Mouse (Mus musculus): ENCODE results near the gene Trim68.
"Not testable (repeated sequence)": the region's sequence is repeated elsewhere in the genome, so short reads cannot be mapped to it uniquely, and the experiment has no call there.

Gene Trim68

DNA sequence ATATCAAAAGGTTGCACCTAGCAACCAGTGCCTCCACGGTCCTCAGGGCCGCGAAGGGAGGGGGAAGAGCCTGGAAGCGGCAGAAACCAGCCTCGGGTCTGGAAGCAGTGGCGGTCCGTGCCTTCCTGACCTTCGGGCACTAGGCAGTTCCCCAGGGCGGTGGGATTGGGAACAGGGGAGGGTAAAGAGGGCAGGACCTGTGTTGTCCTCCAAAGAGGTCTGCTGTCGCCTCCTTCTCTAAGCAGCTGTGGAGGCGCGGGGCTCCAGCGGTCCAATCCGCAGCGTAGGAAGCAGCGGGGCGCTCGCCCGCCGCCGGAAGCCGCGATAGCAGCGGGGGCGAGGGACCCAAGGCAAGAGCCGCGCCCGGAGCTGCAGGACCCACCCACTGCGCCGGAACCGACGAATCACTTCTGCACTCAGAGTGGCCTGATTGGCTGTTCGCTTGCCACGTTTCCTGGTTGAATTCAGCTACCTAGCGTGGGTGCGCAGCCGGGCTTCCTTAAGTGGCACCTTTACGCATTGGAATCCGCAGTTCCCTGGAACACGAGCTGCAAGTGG is at the start of gene Trim68:
Gene Trim68 (minus strand): TSS at position 384 of the 558 bp plus-strand sequence.
- peak; percentile 59 to 67 for DNase-seq

DNA sequence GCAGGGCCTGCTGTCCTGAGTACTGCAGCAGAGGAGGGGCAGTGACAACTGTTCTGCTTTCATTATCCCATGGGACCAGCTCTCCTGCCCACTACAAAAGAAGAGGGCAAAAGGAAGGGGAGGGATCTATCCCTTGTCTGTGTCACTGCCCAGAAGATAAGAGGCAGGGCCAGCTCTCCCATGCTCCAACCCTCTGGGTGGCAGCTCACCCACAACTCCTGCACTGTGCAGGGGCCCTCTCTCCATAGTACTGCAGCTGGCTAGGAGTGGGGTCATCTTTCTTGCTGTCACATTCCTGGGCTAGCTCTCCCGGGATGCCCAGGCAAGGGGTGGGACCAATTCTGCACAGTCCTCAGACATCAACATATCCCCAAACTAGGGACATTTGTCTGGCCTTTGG is 46.7 kb upstream of the Trim68 start:
- no peak for DNase-seq

DNA sequence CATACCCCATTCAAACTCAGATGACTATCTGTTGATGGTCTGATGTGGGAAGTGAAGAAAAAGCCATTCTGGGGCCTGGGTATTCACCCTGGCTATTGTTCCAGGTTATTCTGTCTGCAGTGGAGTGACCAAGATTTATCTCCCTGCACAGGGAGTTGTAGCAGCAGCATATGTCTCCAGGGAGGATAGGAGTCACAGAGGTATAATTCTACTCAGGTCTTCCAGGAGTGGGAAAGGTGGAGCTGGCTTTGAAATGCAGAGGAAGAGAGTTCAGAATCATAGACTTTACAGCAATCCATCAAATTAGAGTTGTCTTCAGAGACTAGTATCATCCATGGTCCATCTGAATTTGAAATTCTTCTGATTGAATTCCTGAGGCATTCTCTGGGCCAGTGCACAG is 40.3 kb upstream of the Trim68 start, which contains the start of gene Olfr559:
Gene Olfr559 (minus strand): TSS at position 101 of the 400 bp plus-strand sequence.
- no peak for DNase-seq

DNA sequence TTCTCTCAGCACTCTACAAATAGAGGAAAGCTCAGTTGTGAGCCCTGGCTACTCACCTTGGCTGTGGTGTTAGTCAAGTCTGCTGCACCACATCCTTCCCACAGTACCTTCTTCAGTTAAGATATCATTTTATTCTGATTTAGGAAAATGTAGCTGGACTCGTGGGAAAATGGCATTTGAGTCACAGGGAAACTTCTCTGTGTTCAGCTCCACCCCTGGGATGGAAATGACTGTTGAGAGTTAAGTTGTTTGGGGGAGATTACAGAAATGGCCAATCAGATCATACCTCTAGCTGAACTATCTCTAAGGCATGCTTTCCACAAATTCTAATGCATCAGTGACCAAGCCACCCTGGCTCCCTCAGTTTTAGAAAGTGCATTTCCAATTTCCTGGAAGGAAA is 31.8 kb upstream of the Trim68 start, which contains the start of gene Olfr33:
Gene Olfr33 (minus strand): TSS at position 101 of the 400 bp plus-strand sequence.
- DNase-seq = no peak

DNA sequence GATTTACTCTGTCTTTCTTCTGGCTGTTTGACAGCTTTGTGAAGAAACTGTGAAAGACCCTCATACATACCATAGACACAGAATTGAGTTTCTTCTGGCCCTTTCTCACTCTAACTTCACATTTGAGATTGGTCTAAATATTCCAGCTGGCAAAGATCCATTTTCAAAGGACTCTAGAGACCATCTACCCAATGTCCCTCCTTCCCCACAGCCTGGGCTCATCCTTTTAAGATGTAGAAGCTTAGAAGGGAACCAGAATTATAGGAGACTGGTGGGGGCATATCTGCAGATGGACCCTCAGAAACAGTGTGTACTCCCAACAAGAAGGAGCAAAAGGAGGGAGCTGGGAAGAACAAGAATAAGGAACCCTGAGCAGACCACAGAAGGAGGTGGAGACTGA is 14.8 kb upstream of the Trim68 start, which contains the start of gene Olfr558:
Gene Olfr558 (plus strand): TSS at position 301 of the 400 bp plus-strand sequence.
- DNase-seq = no peak

DNA sequence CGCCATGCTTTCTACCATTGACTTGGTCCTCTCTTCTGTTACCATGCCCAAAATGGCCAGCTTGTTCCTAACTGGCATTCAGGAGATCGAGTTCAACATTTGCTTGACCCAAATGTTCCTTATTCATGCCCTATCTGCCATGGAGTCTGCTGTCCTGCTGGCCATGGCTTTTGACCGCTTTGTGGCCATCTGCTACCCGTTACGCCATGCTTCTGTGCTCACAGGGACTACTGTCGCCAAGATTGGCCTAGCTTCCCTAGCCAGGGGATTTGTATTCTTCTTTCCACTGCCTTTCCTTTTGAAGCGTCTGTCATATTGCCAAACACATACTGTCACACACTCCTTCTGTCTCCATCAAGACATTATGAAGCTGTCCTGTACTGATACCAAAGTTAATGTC is 11.3 kb upstream of the Trim68 start:
- peak; percentile 4 to 19 for DNase-seq

DNA sequence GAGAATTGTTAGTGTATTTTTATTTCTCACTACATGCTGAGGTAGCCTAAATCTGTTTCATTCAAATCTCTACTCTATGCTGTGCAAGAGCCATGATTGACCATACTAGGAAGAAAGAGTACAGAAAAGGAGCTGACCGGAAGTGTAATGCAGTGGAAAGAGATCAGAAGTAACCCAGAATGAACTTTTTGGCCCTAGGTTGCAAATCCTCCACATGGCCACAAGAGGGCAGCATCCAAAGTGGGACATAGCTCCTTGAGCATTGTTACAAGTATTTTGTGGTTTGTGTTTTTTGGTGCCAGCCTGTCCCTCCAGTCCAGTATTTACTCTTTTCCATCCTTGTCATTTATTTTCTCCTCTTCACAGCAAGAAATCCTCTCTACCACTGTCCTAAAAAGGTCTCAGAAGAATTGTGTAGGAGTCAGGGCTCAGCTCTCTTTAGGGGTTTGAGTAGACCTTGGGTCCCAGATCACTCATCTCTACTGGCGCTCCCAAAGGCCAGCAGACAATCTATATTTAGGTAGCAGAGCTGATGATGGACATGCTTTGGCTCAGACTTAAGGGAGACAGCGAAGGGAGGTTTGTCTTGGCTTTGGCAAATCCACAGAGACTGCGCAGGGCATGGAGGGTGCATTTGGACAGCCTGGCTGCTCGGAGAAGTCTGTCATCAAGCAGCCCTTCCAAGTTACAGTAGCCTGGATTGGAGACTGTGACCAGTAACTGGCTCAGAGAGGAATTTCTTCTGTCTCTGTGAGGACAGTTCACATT is 8.4 kb upstream of the Trim68 start, which contains the start of gene Olfr557:
Gene Olfr557 (plus strand): TSS at position 553 of the 768 bp plus-strand sequence.
- DNase-seq = peak in 1 of 2 experiments; percentile 13

DNA sequence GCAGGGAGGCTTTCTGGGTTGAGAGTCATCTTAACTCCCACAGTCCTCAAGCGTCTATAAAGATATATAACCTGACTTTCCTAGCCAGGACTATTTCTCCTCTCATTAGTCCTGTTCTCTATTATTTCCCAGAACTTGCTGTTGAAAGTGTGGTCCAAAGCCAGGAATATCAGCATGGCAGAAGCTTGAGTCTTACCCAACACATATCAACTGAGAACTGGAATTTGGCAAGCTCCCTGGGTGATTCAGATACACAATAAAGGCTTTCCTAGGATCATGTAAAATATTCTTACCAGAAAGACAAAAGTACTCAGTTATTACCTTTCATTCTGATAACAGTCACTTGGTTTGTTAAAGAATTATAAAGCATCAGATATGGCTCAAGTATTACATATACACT is 5.2 kb downstream of the Trim68 start:
- no peak for DNase-seq

DNA sequence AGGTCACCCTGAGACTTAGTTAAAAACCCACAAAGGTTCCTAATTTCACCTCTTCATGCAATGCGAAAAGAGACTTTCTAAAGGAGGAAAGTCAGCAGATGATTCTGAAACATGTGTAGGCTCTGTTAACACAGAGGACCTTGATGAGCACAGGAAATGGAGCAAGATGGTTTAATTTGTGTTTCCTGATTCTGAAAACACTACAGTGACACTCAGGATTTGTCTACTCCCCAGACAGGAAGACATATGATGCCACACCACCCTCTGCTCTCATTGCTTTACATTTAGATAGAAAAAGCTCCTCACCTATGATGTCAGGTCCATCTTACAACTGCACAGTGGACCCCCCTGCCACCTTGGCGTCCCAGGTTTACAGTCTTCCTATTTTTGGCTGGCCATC is 10.9 kb downstream of the Trim68 start:
- DNase-seq = no peak

DNA sequence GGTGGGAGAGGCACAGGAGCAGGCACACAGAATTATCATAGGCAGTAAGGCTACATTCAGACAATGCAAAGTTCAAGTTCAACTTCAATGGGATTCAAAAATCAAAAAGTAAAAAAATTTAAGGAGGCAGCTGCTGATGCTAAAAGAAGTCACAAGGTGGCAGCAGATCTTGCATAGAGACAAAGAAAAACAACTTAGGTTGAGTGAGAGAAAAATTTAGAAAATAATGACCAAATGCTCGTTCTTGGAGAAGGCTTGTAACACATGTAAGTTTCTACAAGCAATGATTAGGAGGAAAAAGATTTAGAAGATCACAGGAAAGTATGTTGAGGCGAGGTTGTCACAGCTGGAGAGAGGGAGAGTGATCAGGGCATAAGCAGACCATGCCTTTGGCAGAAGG is 21.7 kb downstream of the Trim68 start:
- no peak for DNase-seq

DNA sequence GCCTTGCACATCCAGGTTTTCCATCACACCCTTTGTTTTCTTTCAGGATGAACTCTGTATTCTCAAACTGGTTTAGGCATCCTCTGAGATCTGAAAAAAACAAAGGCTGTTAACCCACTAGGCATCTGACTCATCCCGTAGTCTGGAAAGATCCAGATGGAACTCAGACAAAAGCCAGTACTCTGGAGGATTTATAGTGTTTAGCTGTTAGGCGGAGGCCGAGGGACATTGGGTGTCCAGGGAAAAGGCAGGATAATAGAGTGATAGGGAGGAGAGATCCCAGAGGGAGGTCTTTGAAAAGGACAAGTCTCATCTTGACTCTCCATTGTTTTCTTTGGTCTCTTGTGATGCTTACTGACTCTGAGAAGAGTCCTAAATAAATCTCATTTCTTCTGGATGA is 22.5 kb downstream of the Trim68 start, which contains the start of gene Olfr556:
Gene Olfr556 (plus strand): TSS at position 301 of the 400 bp plus-strand sequence.
- DNase-seq = no peak

DNA sequence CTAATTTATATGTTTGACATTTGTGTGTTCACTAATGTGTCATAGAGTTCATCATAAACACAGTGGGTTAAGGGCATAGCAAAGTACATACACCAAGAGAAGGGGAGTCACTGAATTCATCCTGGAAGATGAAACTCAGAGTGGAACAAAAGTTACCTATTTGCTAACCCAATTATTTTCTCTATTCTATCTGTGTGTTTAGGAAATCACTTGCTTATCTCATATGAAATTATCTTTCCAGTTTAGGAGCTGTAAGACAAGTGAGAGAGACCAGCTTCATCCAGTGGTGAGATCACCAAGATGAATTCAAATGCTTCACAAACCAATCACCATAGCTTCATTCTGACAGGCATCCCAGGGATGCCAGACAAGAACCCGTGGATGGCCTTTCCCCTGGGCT is 28.6 kb downstream of the Trim68 start, which contains the start of gene Olfr555:
Gene Olfr555 (plus strand): TSS at position 301 of the 400 bp plus-strand sequence.
- DNase-seq = no peak

DNA sequence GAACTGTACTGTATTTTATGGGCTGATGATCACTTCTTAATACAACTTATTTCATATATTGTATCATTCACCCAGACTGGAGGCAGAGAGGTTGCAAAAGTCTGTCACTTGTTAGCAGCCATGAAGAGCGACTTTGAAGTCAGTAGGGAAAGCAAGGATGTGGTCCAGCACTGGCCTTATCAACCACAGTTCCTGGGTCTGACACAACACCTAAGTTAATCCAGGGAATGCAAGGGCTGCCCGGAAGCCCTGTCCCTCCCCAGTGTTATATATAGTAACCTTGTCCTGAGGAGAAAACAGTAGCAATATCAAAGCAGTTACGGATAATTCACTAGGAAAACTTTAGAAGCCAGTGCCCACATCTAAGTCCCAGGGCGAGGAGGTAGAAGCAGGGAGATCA is 42.2 kb downstream of the Trim68 start:
- not testable (repeated sequence) for DNase-seq

DNA sequence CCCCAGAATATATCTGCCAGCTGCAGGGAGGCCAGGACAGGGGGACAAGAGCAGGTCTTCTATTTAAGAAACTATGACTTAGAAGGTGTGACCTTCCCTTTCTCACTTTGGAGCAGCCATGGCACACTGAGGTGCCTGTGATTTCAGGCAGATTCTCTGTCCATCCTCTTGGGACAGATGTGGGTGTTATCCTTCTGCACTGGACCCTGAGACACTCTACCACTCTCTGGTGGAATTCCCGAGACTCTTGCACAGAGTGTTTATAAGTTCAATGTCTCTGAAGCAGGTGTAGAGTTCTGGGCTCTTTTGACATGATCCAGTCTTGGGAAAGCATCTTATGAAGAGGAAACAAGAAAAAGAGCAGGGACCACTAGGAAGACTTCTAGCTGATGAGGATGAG is 49.0 kb downstream of the Trim68 start, which contains the start of gene Olfr554:
Gene Olfr554 (plus strand): TSS at position 301 of the 400 bp plus-strand sequence.
- no peak for DNase-seq

DNA sequence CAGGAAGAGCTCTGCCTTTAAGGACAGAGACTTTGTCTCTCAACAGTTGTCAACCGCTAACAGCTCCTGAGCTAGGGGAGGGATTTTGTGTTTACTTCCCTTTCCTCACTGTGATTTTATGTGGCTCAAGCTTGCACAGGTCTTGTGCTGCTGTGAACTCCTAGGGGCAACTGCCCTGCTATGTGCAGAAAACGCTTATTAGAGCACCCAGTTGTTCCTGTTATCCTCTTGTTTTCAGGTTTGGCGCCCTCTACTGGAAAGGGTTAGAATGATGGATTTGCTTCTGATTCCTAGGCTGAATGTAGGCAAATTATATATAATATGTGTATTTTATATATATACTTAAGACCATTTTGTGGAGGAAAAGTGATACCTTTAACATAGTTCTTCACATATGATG is 50.5 kb downstream of the Trim68 start:
- peak; percentile 35 to 40 for DNase-seq
